Mouse (Mus musculus): ENCODE measurements around the gene Noa1. TPM values are rescaled to one million over a fixed set of nuclear protein-coding genes. Genes with fewer than 3 reads are reported as not detected.

The Noa1 gene
- polyA plus RNA-seq, 1 experiment from 2014 or later = 23.7 TPM

DNA sequence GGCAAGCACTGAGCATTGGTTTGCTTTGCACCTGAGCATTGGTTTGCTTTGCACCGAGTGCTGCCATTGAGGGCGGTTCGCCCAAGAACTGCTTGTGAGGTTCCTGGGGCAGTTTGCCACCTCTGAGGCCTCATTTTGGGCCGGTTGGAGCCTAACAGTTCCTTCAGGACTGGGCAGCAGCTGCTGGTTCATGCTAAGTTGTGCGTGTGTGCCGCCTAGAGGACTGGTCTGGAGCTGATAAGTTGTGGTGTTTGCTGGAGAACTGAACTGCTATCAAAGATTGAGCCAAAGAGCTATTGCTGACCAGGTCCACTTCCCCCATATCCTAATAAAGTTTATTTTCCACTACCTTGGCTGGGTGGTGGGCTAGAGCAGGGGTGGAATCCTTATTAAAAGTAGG is 32.7 kb downstream of the Noa1 start:
- 91% methylated on average over 6 of the region's 6 CpGs for WGBS
- Histone ChIP-seq H3K27me3 (ENCODE audit: control insufficient read depth, insufficient read depth, low read length) (no peaks in the 10 kb centered on the region), H3K36me3 (ENCODE audit: control insufficient read depth, insufficient read depth) (peaks cover 49% of the 10 kb centered on the region), H3K4me3 (ENCODE audit: low read length) (no peak overlapping the region), H3K27ac (ENCODE audit: low read length) (no peak overlapping the region), H3K4me1 (ENCODE audit: control insufficient read depth, insufficient read depth, low read length) (peaks cover 4% of the 10 kb centered on the region; the same call in 1 of the 2 replicates), H3K4me2 (ENCODE audit: low read depth, low read length) (no peak overlapping the region), H3K9me3 (replicated peaks; ENCODE audit: control insufficient read depth, low read length) (no peaks in the 10 kb centered on the region), H3K9ac (ENCODE audit: low read length) (no peak overlapping the region)
- no peak for ATAC-seq (replicated peaks; ENCODE audit: extremely low read depth, insufficient read depth, low FRiP score)

DNA sequence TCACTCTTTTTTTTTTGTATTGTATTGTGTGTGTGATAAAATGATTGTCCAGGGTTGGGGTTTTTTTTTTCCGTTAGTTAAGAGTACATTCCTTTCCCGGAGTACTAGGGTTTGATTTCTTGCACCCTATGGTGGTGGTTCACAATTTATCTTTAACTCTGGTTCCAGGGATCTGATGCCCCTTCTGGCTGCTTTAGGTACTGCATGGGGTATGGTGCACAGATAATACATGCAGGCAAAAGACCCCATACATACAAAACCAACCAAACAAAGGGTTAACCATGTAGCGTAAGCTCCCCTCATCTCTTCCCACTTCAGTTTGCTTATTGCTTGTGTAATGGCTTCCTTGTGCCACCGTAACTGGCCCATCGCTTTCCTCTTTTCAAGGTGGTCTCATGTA is 33.9 kb downstream of the Noa1 start:
- peaks cover 4% of the 10 kb centered on the region; the same call in 1 of the 2 replicates for H3K4me1 ChIP-seq (ENCODE audit: control insufficient read depth, insufficient read depth, low read length)
- no peaks in the 10 kb centered on the region for H3K27me3 ChIP-seq (ENCODE audit: control insufficient read depth, insufficient read depth, low read length)
- no peak overlapping the region for H3K9ac ChIP-seq (ENCODE audit: low read length)
- peaks cover 39% of the 10 kb centered on the region for H3K36me3 ChIP-seq (ENCODE audit: control insufficient read depth, insufficient read depth)
- no peak overlapping the region for H3K27ac ChIP-seq (ENCODE audit: low read length)
- H3K4me2 ChIP-seq (ENCODE audit: low read depth, low read length) = no peak overlapping the region
- 86% methylated on average over 5 of the region's 5 CpGs for WGBS
- no peak for ATAC-seq (replicated peaks; ENCODE audit: extremely low read depth, insufficient read depth, low FRiP score)
- H3K4me3 ChIP-seq (ENCODE audit: low read length) = no peak overlapping the region
- no peaks in the 10 kb centered on the region for H3K9me3 ChIP-seq (replicated peaks; ENCODE audit: control insufficient read depth, low read length)

DNA sequence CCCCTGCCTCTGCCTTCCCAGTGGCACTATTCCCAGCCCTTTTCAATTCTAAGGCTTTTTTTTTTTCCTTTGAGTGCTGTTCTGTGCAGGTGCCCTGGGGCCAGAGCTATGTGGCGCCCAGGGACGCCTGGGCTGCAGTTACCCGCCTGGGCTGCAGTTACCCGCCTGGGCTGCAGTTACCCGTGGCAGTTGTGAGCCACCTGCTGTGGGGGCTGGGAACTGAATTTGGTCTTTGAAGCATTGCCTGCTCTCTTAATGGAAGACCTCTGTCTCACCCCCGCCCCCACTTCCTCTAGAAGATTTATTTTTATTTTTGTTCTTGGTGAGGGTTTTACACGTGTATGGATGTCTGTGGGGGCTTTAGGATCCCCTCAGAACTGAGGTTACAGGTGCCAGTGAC is 36.7 kb downstream of the Noa1 start:
- Histone ChIP-seq H3K9me3 (replicated peaks; ENCODE audit: control insufficient read depth, low read length) (no peaks in the 10 kb centered on the region), H3K9ac (ENCODE audit: low read length) (no peak overlapping the region), H3K4me1 (ENCODE audit: control insufficient read depth, insufficient read depth, low read length) (peaks cover 7% of the 10 kb centered on the region; the same call in 1 of the 2 replicates), H3K27me3 (ENCODE audit: control insufficient read depth, insufficient read depth, low read length) (no peaks in the 10 kb centered on the region), H3K4me2 (ENCODE audit: low read depth, low read length) (no peak overlapping the region), H3K27ac (ENCODE audit: low read length) (no peak overlapping the region), H3K36me3 (ENCODE audit: control insufficient read depth, insufficient read depth) (peaks cover 48% of the 10 kb centered on the region), H3K4me3 (ENCODE audit: low read length) (no peak overlapping the region)
- 76% methylated on average over 7 of the region's 7 CpGs for WGBS
- peak; percentile 61 for ATAC-seq (replicated peaks; ENCODE audit: extremely low read depth, insufficient read depth, low FRiP score)

DNA sequence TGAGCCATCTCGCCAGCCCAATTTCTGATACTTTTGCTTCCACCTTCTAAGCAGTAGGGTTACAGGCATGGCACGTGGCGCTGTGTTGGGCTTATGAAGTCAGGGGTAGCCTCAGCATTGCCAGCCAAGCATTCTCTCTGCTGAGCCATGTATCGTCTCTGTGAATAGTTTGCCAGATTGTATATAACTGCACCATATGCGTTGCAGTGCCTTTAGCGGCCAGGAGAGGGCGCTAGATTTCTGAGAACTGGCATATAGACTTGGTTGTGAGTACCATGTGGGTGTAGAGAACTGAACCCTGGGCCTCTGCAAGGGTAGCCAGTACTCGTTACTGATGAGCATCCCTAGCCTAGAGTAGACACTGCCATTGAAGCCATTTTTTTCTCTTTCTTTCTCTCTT is 40.5 kb downstream of the Noa1 start:
- 73% methylated on average over 8 of the region's 8 CpGs for WGBS
- H3K36me3 ChIP-seq (ENCODE audit: control insufficient read depth, insufficient read depth) = peaks cover 26% of the 10 kb centered on the region

DNA sequence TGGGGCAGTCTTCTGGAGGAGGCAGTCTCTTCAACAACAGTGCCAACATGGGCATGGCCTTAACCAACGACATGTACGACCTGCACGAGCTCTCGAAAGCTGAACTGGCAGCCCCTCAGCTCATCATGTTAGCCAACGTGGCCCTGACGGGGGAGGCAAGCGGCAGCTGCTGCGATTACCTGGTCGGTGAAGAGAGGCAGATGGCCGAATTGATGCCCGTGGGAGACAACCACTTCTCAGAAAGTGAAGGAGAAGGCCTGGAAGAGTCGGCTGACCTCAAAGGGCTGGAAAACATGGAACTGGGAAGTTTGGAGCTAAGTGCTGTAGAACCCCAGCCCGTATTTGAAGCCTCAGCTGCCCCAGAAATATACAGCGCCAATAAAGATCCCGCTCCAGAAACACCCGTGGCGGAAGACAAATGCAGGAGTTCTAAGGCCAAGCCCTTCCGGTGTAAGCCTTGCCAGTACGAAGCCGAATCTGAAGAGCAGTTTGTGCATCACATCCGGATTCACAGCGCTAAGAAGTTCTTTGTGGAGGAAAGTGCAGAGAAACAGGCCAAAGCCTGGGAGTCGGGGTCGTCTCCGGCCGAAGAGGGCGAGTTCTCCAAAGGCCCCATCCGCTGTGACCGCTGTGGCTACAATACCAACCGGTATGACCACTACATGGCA is 41.8 kb downstream of the Noa1 start:
- H3K9me3 ChIP-seq (replicated peaks; ENCODE audit: control insufficient read depth, low read length) = no peaks in the 10 kb centered on the region
- no peak for ATAC-seq (replicated peaks; ENCODE audit: extremely low read depth, insufficient read depth, low FRiP score)
- H3K9ac ChIP-seq (ENCODE audit: low read length) = no peak overlapping the region
- H3K36me3 ChIP-seq (ENCODE audit: control insufficient read depth, insufficient read depth) = peaks cover 24% of the 10 kb centered on the region
- H3K27me3 ChIP-seq (ENCODE audit: control insufficient read depth, insufficient read depth, low read length) = no peaks in the 10 kb centered on the region
- H3K4me2 ChIP-seq (ENCODE audit: low read depth, low read length) = no peak overlapping the region
- 92% methylated on average over 30 of the region's 30 CpGs for WGBS
- no peak overlapping the region for H3K4me3 ChIP-seq (ENCODE audit: low read length)
- peaks cover 12% of the 10 kb centered on the region for H3K4me1 ChIP-seq (ENCODE audit: control insufficient read depth, insufficient read depth, low read length)
- H3K27ac ChIP-seq (ENCODE audit: low read length) = no peak overlapping the region

More for the DNA sequence above, 40.5 kb downstream of the Noa1 start:
- ATAC-seq (replicated peaks; ENCODE audit: extremely low read depth, insufficient read depth, low FRiP score) = no peak
- H3K4me1 ChIP-seq (ENCODE audit: control insufficient read depth, insufficient read depth, low read length) = peaks cover 16% of the 10 kb centered on the region
- H3K4me2 ChIP-seq (ENCODE audit: low read depth, low read length) = no peak overlapping the region
- H3K4me3 ChIP-seq (ENCODE audit: low read length) = no peak overlapping the region
- H3K27ac ChIP-seq (ENCODE audit: low read length) = no peak overlapping the region
- no peaks in the 10 kb centered on the region for H3K9me3 ChIP-seq (replicated peaks; ENCODE audit: control insufficient read depth, low read length)
- no peak overlapping the region for H3K9ac ChIP-seq (ENCODE audit: low read length)
- no peaks in the 10 kb centered on the region for H3K27me3 ChIP-seq (ENCODE audit: control insufficient read depth, insufficient read depth, low read length)

DNA sequence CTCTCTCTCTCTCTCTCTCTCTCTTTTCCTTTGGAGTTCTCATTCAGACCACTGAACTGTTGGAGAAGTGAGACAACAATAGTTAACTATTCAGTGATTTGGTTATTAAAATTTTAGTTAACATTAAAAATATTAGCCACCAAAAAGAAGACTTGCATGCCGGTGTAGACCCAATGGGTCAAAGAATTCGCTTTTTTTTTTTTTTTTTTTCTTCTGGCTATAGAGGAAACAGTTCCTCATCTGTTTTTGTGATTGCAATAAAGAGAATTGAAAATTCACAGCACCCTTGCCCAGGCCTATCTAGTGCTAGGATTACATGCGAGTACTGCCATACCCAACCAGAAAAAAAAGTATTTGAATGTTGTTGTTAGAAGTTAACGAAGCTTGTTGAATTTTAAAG is 42.4 kb downstream of the Noa1 start:
- no peak for ATAC-seq (replicated peaks; ENCODE audit: extremely low read depth, insufficient read depth, low FRiP score)
- Histone ChIP-seq H3K9me3 (replicated peaks; ENCODE audit: control insufficient read depth, low read length) (no peaks in the 10 kb centered on the region), H3K27me3 (ENCODE audit: control insufficient read depth, insufficient read depth, low read length) (no peaks in the 10 kb centered on the region), H3K36me3 (ENCODE audit: control insufficient read depth, insufficient read depth) (peaks cover 18% of the 10 kb centered on the region), H3K9ac (ENCODE audit: low read length) (no peak overlapping the region), H3K4me2 (ENCODE audit: low read depth, low read length) (peak overlapping the region; percentile 80), H3K27ac (ENCODE audit: low read length) (no peak overlapping the region; the same call in 1 of the 2 replicates), H3K4me1 (ENCODE audit: control insufficient read depth, insufficient read depth, low read length) (peaks cover 11% of the 10 kb centered on the region), H3K4me3 (ENCODE audit: low read length) (peak overlapping the region; percentile 94)
- 66% methylated on average over 4 of the region's 4 CpGs for WGBS

DNA sequence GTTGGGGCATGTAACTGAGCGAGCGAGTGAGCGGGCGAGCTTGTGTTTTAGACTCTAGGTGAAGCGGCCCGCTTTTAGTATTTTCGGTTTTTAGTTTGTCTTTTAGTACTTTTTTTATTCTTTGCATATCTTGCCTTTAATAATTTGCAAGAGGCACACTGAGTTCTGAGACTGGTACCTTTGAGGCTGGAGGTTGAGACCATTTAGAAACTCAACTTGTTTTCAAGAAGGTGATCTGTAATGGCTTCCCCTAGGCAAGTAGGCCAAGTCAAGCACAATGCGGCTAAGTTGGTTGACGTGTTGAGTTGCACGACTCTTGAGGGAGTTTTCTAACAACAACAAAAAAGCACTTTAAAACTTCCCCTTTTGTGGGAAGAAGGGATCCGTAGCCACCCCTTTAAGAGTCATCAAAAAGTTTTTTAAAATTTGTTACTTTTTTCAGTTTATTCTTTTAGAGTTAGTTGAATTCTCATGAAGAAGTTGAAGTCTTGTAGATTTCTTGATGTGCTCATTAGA is 42.9 kb downstream of the Noa1 start:
- Histone ChIP-seq H3K27me3 (ENCODE audit: control insufficient read depth, insufficient read depth, low read length) (no peaks in the 10 kb centered on the region), H3K4me2 (ENCODE audit: low read depth, low read length) (peak overlapping the region; percentile 80), H3K9ac (ENCODE audit: low read length) (peak overlapping the region; percentile 95), H3K9me3 (replicated peaks; ENCODE audit: control insufficient read depth, low read length) (no peaks in the 10 kb centered on the region), H3K27ac (ENCODE audit: low read length) (peak overlapping the region; percentile 97), H3K36me3 (ENCODE audit: control insufficient read depth, insufficient read depth) (peaks cover 18% of the 10 kb centered on the region), H3K4me3 (ENCODE audit: low read length) (peak overlapping the region; percentile 94), H3K4me1 (ENCODE audit: control insufficient read depth, insufficient read depth, low read length) (peaks cover 11% of the 10 kb centered on the region)
- ATAC-seq (replicated peaks; ENCODE audit: extremely low read depth, insufficient read depth, low FRiP score) = no peak
- WGBS = 3% methylated on average over 11 of the region's 11 CpGs

DNA sequence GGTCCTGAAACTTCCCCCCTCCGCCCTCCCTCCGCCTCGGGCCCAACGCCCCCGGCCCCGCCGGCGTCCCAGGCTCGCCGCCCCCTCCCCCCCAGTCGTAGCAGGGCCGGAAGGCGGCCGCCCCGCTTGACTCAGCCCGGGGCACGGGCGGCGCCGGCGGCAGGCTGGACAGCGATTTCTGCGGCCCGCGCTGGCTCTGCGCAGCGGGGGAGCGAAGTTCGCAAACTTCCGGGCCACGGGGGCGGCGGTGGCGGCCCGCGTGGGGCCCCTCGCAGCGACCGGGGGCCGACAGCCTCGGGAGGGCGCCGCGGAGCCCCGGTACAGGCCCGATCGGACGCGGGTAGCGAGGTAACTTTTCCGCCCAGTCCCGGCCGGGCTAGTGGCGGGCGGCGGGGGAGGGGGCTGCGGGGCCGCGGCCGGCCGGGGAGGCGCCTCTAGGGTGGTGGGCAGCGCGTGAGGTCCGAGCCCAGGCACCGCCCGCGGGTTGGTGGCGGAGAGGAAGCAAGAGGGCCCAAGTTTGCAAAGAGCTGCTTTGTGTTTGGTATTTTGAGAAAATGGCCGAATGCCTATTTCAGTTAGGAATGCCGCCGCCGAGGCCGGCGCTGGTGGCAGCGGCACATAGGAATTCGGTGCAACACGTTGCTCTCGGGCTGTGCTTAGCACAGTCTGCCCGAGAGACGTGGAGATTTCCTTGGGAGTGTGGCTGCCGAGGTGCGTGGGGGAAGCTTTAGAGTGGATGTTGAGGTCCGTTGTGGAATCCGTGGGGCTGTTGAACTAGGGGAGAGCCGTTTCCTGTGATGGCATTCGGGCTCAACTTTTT is 43.6 kb downstream of the Noa1 start:
- peak overlapping the region; percentile 80 for H3K4me2 ChIP-seq (ENCODE audit: low read depth, low read length)
- under 1% methylated on average over 86 of the region's 87 CpGs for WGBS
- H3K4me3 ChIP-seq (ENCODE audit: low read length) = peak overlapping the region; percentile 94
- ATAC-seq (replicated peaks; ENCODE audit: extremely low read depth, insufficient read depth, low FRiP score) = peak; percentile 69
- peak overlapping the region; percentile 97 for H3K27ac ChIP-seq (ENCODE audit: low read length)
- H3K4me1 ChIP-seq (ENCODE audit: control insufficient read depth, insufficient read depth, low read length) = peaks cover 11% of the 10 kb centered on the region
- H3K9me3 ChIP-seq (replicated peaks; ENCODE audit: control insufficient read depth, low read length) = no peaks in the 10 kb centered on the region
- peak overlapping the region; percentile 95 for H3K9ac ChIP-seq (ENCODE audit: low read length)
- no peaks in the 10 kb centered on the region for H3K27me3 ChIP-seq (ENCODE audit: control insufficient read depth, insufficient read depth, low read length)
- H3K36me3 ChIP-seq (ENCODE audit: control insufficient read depth, insufficient read depth) = peaks cover 16% of the 10 kb centered on the region

DNA sequence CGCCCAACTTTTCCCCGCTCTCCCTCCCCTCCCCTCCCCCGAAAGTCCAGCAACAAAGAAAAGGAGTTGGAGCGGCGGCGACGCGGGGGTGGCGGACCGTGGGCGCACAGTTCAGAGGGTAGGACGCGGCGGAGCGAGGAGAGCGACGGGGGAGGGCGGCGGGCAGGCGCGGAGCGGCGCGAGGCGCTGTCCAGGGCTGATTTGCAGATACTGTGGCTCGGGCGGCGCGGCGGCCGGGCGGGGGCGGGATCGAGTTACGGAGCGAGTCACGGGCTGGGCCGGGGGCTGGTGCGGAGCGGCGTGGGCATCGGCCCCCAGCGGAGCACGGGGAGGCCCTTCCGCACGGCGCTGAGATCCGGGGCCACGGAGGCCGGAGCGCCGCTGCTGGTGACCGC is 44.2 kb downstream of the Noa1 start:
- Histone ChIP-seq H3K27me3 (ENCODE audit: control insufficient read depth, insufficient read depth, low read length) (no peaks in the 10 kb centered on the region), H3K9ac (ENCODE audit: low read length) (peak overlapping the region; percentile 95), H3K27ac (ENCODE audit: low read length) (peak overlapping the region; percentile 97), H3K4me3 (ENCODE audit: low read length) (peak overlapping the region; percentile 94), H3K36me3 (ENCODE audit: control insufficient read depth, insufficient read depth) (peaks cover 16% of the 10 kb centered on the region), H3K9me3 (replicated peaks; ENCODE audit: control insufficient read depth, low read length) (no peaks in the 10 kb centered on the region), H3K4me2 (ENCODE audit: low read depth, low read length) (peak overlapping the region; percentile 80), H3K4me1 (ENCODE audit: control insufficient read depth, insufficient read depth, low read length) (peaks cover 11% of the 10 kb centered on the region)
- ATAC-seq (replicated peaks; ENCODE audit: extremely low read depth, insufficient read depth, low FRiP score) = peak; percentile 81
- 1% methylated on average over 28 of the region's 53 CpGs for WGBS

Data from heart, embryonic 16.5 days (tissue).